Mouse (Mus musculus): ENCODE measurements at regions not wholly inside any gene's neighbourhood (a gene's known extent, or its start where the extent isn't known, plus 50 kb on each side); places are given as distances from the start of the nearest gene placed in this dataset.

GRCm38 (mm10) chr15:92903821-92904220 is 371.2 kb downstream of the Gxylt1 start:
- Histone ChIP-seq H3K27ac (ENCODE audit: insufficient read depth, low read length) (no peak overlapping the region), H3K9me3 (replicated peaks; ENCODE audit: control insufficient read depth, insufficient read depth, low read length, poor library complexity, severe bottlenecking) (no peaks in the 10 kb centered on the region; the same call in 1 of the 2 replicates), H3K4me3 (ENCODE audit: low read depth, low read length) (no peak overlapping the region), H3K4me1 (ENCODE audit: control insufficient read depth, insufficient read depth, low read length) (no peaks in the 10 kb centered on the region), H3K27me3 (ENCODE audit: control insufficient read depth, insufficient read depth, low read length, poor library complexity, severe bottlenecking) (no peaks in the 10 kb centered on the region), H3K36me3 (ENCODE audit: control insufficient read depth, insufficient read depth, low read length, poor library complexity, severe bottlenecking) (no peaks in the 10 kb centered on the region), H3K9ac (ENCODE audit: low read depth, poor library complexity, severe bottlenecking) (no peak overlapping the region)
- no peak for TF ChIP-seq CTCF (IDR thresholded peaks at IDR 0.05; ENCODE audit: low read depth, low read length)
- TF ChIP-seq EP300 (IDR thresholded peaks at IDR 0.05; ENCODE audit: insufficient read depth, low read depth, low read length): no peak

GRCm38 (mm10) chr15:92897277-92897676 is 377.7 kb downstream of the Gxylt1 start:
- Histone ChIP-seq H3K27me3 (ENCODE audit: control insufficient read depth, insufficient read depth, low read length, poor library complexity, severe bottlenecking) (no peaks in the 10 kb centered on the region), H3K9ac (ENCODE audit: low read depth, poor library complexity, severe bottlenecking) (no peak overlapping the region)

GRCm38 (mm10) chr15:92895836-92896235 is 379.1 kb downstream of the Gxylt1 start:
- no peaks in the 10 kb centered on the region for H3K4me1 ChIP-seq (ENCODE audit: control insufficient read depth, insufficient read depth, low read length)
- H3K36me3 ChIP-seq (ENCODE audit: control insufficient read depth, insufficient read depth, low read length, poor library complexity, severe bottlenecking): no peaks in the 10 kb centered on the region
- no peak overlapping the region for H3K9ac ChIP-seq (ENCODE audit: low read depth, poor library complexity, severe bottlenecking)
- H3K4me3 ChIP-seq (ENCODE audit: low read depth, low read length): no peak overlapping the region
- no peak for TF ChIP-seq CTCF (IDR thresholded peaks at IDR 0.05; ENCODE audit: low read depth, low read length)
- TF ChIP-seq POLR2A (IDR thresholded peaks at IDR 0.05; ENCODE audit: insufficient read depth, low read length): no peak
- no peak for TF ChIP-seq EP300 (IDR thresholded peaks at IDR 0.05; ENCODE audit: insufficient read depth, low read depth, low read length)
- H3K9me3 ChIP-seq (replicated peaks; ENCODE audit: control insufficient read depth, insufficient read depth, low read length, poor library complexity, severe bottlenecking): no peaks in the 10 kb centered on the region
- no peaks in the 10 kb centered on the region; the same call in 1 of the 2 replicates for H3K27me3 ChIP-seq (ENCODE audit: control insufficient read depth, insufficient read depth, low read length, poor library complexity, severe bottlenecking)
- H3K27ac ChIP-seq (ENCODE audit: insufficient read depth, low read length): no peak overlapping the region

More at GRCm38 (mm10) chr15:92897277-92897676, 377.7 kb downstream of the Gxylt1 start:
- H3K36me3 ChIP-seq (ENCODE audit: control insufficient read depth, insufficient read depth, low read length, poor library complexity, severe bottlenecking): no peaks in the 10 kb centered on the region
- no peaks in the 10 kb centered on the region for H3K4me1 ChIP-seq (ENCODE audit: control insufficient read depth, insufficient read depth, low read length)
- H3K4me3 ChIP-seq (ENCODE audit: low read depth, low read length): no peak overlapping the region
- TF ChIP-seq CTCF (IDR thresholded peaks at IDR 0.05; ENCODE audit: low read depth, low read length) (no peak), POLR2A (IDR thresholded peaks at IDR 0.05; ENCODE audit: insufficient read depth, low read length) (no peak), EP300 (IDR thresholded peaks at IDR 0.05; ENCODE audit: insufficient read depth, low read depth, low read length) (no peak)
- H3K27ac ChIP-seq (ENCODE audit: insufficient read depth, low read length): no peak overlapping the region
- no peaks in the 10 kb centered on the region for H3K9me3 ChIP-seq (replicated peaks; ENCODE audit: control insufficient read depth, insufficient read depth, low read length, poor library complexity, severe bottlenecking)

- H3K4me3 ChIP-seq (ENCODE audit: low read depth, low read length): no peak overlapping the region
Measured at GRCm38 (mm10) chr15:92876438-92876837, 398.5 kb downstream of the Gxylt1 start.

GRCm38 (mm10) chr15:92864106-92864505 is 410.9 kb downstream of the Gxylt1 start:
- no peak overlapping the region for H3K9ac ChIP-seq (ENCODE audit: low read depth, poor library complexity, severe bottlenecking)
- no peaks in the 10 kb centered on the region for H3K36me3 ChIP-seq (ENCODE audit: control insufficient read depth, insufficient read depth, low read length, poor library complexity, severe bottlenecking)
- H3K27me3 ChIP-seq (ENCODE audit: control insufficient read depth, insufficient read depth, low read length, poor library complexity, severe bottlenecking): no peaks in the 10 kb centered on the region
- TF ChIP-seq EP300 (IDR thresholded peaks at IDR 0.05; ENCODE audit: insufficient read depth, low read depth, low read length): no peak
- TF ChIP-seq POLR2A (IDR thresholded peaks at IDR 0.05; ENCODE audit: insufficient read depth, low read length): no peak
- TF ChIP-seq CTCF (IDR thresholded peaks at IDR 0.05; ENCODE audit: low read depth, low read length): no peak
- no peak overlapping the region for H3K4me3 ChIP-seq (ENCODE audit: low read depth, low read length)
- no peak overlapping the region for H3K27ac ChIP-seq (ENCODE audit: insufficient read depth, low read length)
- no peaks in the 10 kb centered on the region for H3K4me1 ChIP-seq (ENCODE audit: control insufficient read depth, insufficient read depth, low read length)
- no peaks in the 10 kb centered on the region for H3K9me3 ChIP-seq (replicated peaks; ENCODE audit: control insufficient read depth, insufficient read depth, low read length, poor library complexity, severe bottlenecking)

More at GRCm38 (mm10) chr15:92876438-92876837, 398.5 kb downstream of the Gxylt1 start:
- Histone ChIP-seq H3K36me3 (ENCODE audit: control insufficient read depth, insufficient read depth, low read length, poor library complexity, severe bottlenecking) (no peaks in the 10 kb centered on the region), H3K9ac (ENCODE audit: low read depth, poor library complexity, severe bottlenecking) (no peak overlapping the region), H3K27ac (ENCODE audit: insufficient read depth, low read length) (no peak overlapping the region), H3K4me1 (ENCODE audit: control insufficient read depth, insufficient read depth, low read length) (no peaks in the 10 kb centered on the region), H3K9me3 (replicated peaks; ENCODE audit: control insufficient read depth, insufficient read depth, low read length, poor library complexity, severe bottlenecking) (no peaks in the 10 kb centered on the region), H3K27me3 (ENCODE audit: control insufficient read depth, insufficient read depth, low read length, poor library complexity, severe bottlenecking) (no peaks in the 10 kb centered on the region)
- TF ChIP-seq CTCF (IDR thresholded peaks at IDR 0.05; ENCODE audit: low read depth, low read length): no peak
- no peak for TF ChIP-seq EP300 (IDR thresholded peaks at IDR 0.05; ENCODE audit: insufficient read depth, low read depth, low read length)
- TF ChIP-seq POLR2A (IDR thresholded peaks at IDR 0.05; ENCODE audit: insufficient read depth, low read length): no peak

- no peak overlapping the region for H3K4me3 ChIP-seq (ENCODE audit: low read depth, low read length)
- no peaks in the 10 kb centered on the region for H3K36me3 ChIP-seq (ENCODE audit: control insufficient read depth, insufficient read depth, low read length, poor library complexity, severe bottlenecking)
- H3K27me3 ChIP-seq (ENCODE audit: control insufficient read depth, insufficient read depth, low read length, poor library complexity, severe bottlenecking): 0 out of 2 replicates have a peak, but pooled peaks cover 1% of the 10 kb centered on the region
- TF ChIP-seq CTCF (IDR thresholded peaks at IDR 0.05; ENCODE audit: low read depth, low read length): no peak
- no peak for TF ChIP-seq EP300 (IDR thresholded peaks at IDR 0.05; ENCODE audit: insufficient read depth, low read depth, low read length)
- TF ChIP-seq POLR2A (IDR thresholded peaks at IDR 0.05; ENCODE audit: insufficient read depth, low read length): no peak
- no peaks in the 10 kb centered on the region for H3K4me1 ChIP-seq (ENCODE audit: control insufficient read depth, insufficient read depth, low read length)
- H3K9ac ChIP-seq (ENCODE audit: low read depth, poor library complexity, severe bottlenecking): no peak overlapping the region
- H3K27ac ChIP-seq (ENCODE audit: insufficient read depth, low read length): no peak overlapping the region
- H3K9me3 ChIP-seq (replicated peaks; ENCODE audit: control insufficient read depth, insufficient read depth, low read length, poor library complexity, severe bottlenecking): no peaks in the 10 kb centered on the region
Measured at GRCm38 (mm10) chr15:92850854-92851253, 424.1 kb downstream of the Gxylt1 start.
